Mouse (Mus musculus) cortical plate, adult 2 months (tissue): Measurements from ENCODE around the gene Slc18a3.

Experiments used
- CTCF ChIP-seq: fragments of 200-500 bp; IDR thresholded peaks from 2 replicates; pipeline ENCODE4 v1.5.1; 2011; ENCODE audit warnings: mild to moderate bottlenecking, control low read depth, low read length; ENCODE audit not compliant: insufficient read depth; ENCODE audit errors: extremely low read depth
- POLR2A ChIP-seq: fragments of 200-500 bp; IDR thresholded peaks from 2 replicates; pipeline ENCODE4 v1.6.1; 2011; ENCODE audit warnings: mild to moderate bottlenecking, low read length, control low read depth; ENCODE audit not compliant: insufficient read depth; ENCODE audit errors: extremely low read depth

- TF ChIP-seq POLR2A (no peak), CTCF (no peak)
Measured at GRCm38 (mm10) chr14:32492521-32492920, 27.9 kb upstream of the Slc18a3 start.
